Mouse (Mus musculus): Measurements from ENCODE around the gene Tas2r116. TPM values are rescaled to one million over a fixed set of nuclear protein-coding genes. Genes with fewer than 3 reads are reported as not detected.

Gene Tas2r116
- not detected in 2 replicates for polyA plus RNA-seq (2015; fragmentation: Nextera tagmentation; extraction: Ambion mirVana)

GRCm38 (mm10) chr6:132855138-132855537 lies at the start of gene Tas2r116:
Tas2r116 (plus strand) TSS chr6:132855438.
- Histone ChIP-seq H3K4me3 (no peak within 1 kb of the TSS), H3K27me3 (no peaks in the 10 kb centered on the region), H3K4me2 (no peak within 1 kb of the TSS), H3K9me3 (no peaks in the 10 kb centered on the region), H3K9ac (no peak within 1 kb of the TSS), H3K27ac (no peak within 1 kb of the TSS), H3K4me1 (no peaks in the 10 kb centered on the region), H3K36me3 (no peaks in the 10 kb centered on the region)
- no peak for ATAC-seq (ENCODE audit: insufficient number of reproducible peaks, insufficient read depth, low FRiP score, low TSS enrichment, low read depth)
- 59% methylated on average over 1 of the region's 1 CpGs for WGBS

GRCm38 (mm10) chr6:132846842-132847241 lies 8.4 kb upstream of the Tas2r116 start, which contains the start of gene Tas2r123:
Tas2r123 (plus strand) TSS chr6:132847142.
- Histone ChIP-seq H3K9ac (no peak within 1 kb of the TSS), H3K27ac (no peak within 1 kb of the TSS), H3K4me2 (no peak within 1 kb of the TSS), H3K4me3 (no peak within 1 kb of the TSS), H3K36me3 (no peaks in the 10 kb centered on the region), H3K4me1 (no peaks in the 10 kb centered on the region), H3K9me3 (no peaks in the 10 kb centered on the region), H3K27me3 (no peaks in the 10 kb centered on the region)
- ATAC-seq (ENCODE audit: insufficient number of reproducible peaks, insufficient read depth, low FRiP score, low TSS enrichment, low read depth) = no peak
- 81% methylated on average over 1 of the region's 1 CpGs for WGBS

- no peaks in the 10 kb centered on the region for H3K27me3 ChIP-seq
- H3K36me3 ChIP-seq = no peaks in the 10 kb centered on the region
- H3K4me3 ChIP-seq = no peak within 1 kb of the TSS
- no peak within 1 kb of the TSS for H3K9ac ChIP-seq
- no peak within 1 kb of the TSS for H3K27ac ChIP-seq
- no peaks in the 10 kb centered on the region for H3K4me1 ChIP-seq
- no peak for ATAC-seq (ENCODE audit: insufficient number of reproducible peaks, insufficient read depth, low FRiP score, low TSS enrichment, low read depth)
- H3K9me3 ChIP-seq = no peaks in the 10 kb centered on the region
- H3K4me2 ChIP-seq = no peak within 1 kb of the TSS
Measured at GRCm38 (mm10) chr6:132867708-132868107, 12.5 kb downstream of the Tas2r116 start, which contains the start of gene Tas2r110. Tas2r110 (plus strand) TSS chr6:132868008.

DNA sequence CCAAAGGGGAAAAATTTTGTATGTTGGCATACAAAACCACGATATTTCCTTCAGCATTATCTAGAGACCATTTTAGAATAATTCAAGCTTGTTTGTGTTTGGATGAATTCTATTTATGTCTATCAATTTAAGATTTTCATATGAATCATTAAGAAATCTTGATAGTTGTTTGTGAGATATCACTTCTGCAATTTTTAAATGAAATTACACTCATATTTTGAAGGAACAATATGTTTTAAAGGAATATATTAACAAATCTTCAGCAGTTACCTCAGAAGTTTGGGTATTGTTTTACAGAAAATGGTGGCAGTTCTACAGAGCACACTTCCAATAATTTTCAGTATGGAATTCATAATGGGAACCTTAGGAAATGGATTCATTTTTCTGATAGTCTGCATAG lies 37.5 kb downstream of the Tas2r116 start, which contains the start of gene Tas2r113:
Gene Tas2r113, plus strand, starts transcription at position 301 of the 400 bp plus-strand sequence.
- Histone ChIP-seq H3K4me2 (no peak within 1 kb of the TSS), H3K4me1 (no peaks in the 10 kb centered on the region), H3K9me3 (no peaks in the 10 kb centered on the region), H3K9ac (no peak within 1 kb of the TSS), H3K36me3 (no peaks in the 10 kb centered on the region), H3K27me3 (no peaks in the 10 kb centered on the region), H3K4me3 (no peak within 1 kb of the TSS), H3K27ac (no peak within 1 kb of the TSS)
- 66% methylated on average over 1 of the region's 1 CpGs for WGBS
- ATAC-seq (ENCODE audit: insufficient number of reproducible peaks, insufficient read depth, low FRiP score, low TSS enrichment, low read depth) = no peak

Other genes with a start within 250 kb of the Tas2r116 start
- gene A630073D07Rik, start 203.9 kb upstream of the Tas2r116 start, polyA plus RNA-seq (2015; fragmentation: Nextera tagmentation; extraction: Ambion mirVana) = not detected in 2 replicates
- gene Tas2r120, start 198.5 kb upstream of the Tas2r116 start, polyA plus RNA-seq (2015; fragmentation: Nextera tagmentation; extraction: Ambion mirVana) = not detected in 2 replicates
- not detected in 2 replicates for gene Tas2r121, start 154.4 kb upstream of the Tas2r116 start, polyA plus RNA-seq (2015; fragmentation: Nextera tagmentation; extraction: Ambion mirVana)
- not detected in 2 replicates for gene Tas2r122, start 143.5 kb upstream of the Tas2r116 start, polyA plus RNA-seq (2015; fragmentation: Nextera tagmentation; extraction: Ambion mirVana)
- not detected in 2 replicates for gene Tas2r115, start 117.4 kb upstream of the Tas2r116 start, polyA plus RNA-seq (2015; fragmentation: Nextera tagmentation; extraction: Ambion mirVana)
- gene Tas2r124, start 100.7 kb upstream of the Tas2r116 start, polyA plus RNA-seq (2015; fragmentation: Nextera tagmentation; extraction: Ambion mirVana) = not detected in 2 replicates
- gene Tas2r102, start 93.3 kb upstream of the Tas2r116 start, polyA plus RNA-seq (2015; fragmentation: Nextera tagmentation; extraction: Ambion mirVana) = not detected in 2 replicates
- not detected in 2 replicates for gene Tas2r136, start 77.3 kb upstream of the Tas2r116 start, polyA plus RNA-seq (2015; fragmentation: Nextera tagmentation; extraction: Ambion mirVana)
- not detected in 2 replicates for gene Tas2r117, start 52.6 kb upstream of the Tas2r116 start, polyA plus RNA-seq (2015; fragmentation: Nextera tagmentation; extraction: Ambion mirVana)
- gene Tas2r123, start 8.3 kb upstream of the Tas2r116 start, polyA plus RNA-seq (2015; fragmentation: Nextera tagmentation; extraction: Ambion mirVana) = not detected in 2 replicates
- gene Tas2r110, start 12.6 kb downstream of the Tas2r116 start, polyA plus RNA-seq (2015; fragmentation: Nextera tagmentation; extraction: Ambion mirVana) = not detected in 2 replicates
- gene Tas2r113, start 37.6 kb downstream of the Tas2r116 start, polyA plus RNA-seq (2015; fragmentation: Nextera tagmentation; extraction: Ambion mirVana) = not detected in 2 replicates
- gene Tas2r125, start 54.2 kb downstream of the Tas2r116 start, polyA plus RNA-seq (2015; fragmentation: Nextera tagmentation; extraction: Ambion mirVana) = not detected in 2 replicates
- gene Tas2r129, start 95.7 kb downstream of the Tas2r116 start, polyA plus RNA-seq (2015; fragmentation: Nextera tagmentation; extraction: Ambion mirVana) = not detected in 2 replicates
- gene Tas2r131, start 102.5 kb downstream of the Tas2r116 start, polyA plus RNA-seq (2015; fragmentation: Nextera tagmentation; extraction: Ambion mirVana) = not detected in 2 replicates
- gene Tas2r109, start 125.5 kb downstream of the Tas2r116 start, polyA plus RNA-seq (2015; fragmentation: Nextera tagmentation; extraction: Ambion mirVana) = not detected in 2 replicates
- gene Tas2r103, start 181.7 kb downstream of the Tas2r116 start, polyA plus RNA-seq (2015; fragmentation: Nextera tagmentation; extraction: Ambion mirVana) = not detected in 2 replicates
- not detected in 2 replicates for gene Tas2r140, start 200.4 kb downstream of the Tas2r116 start, polyA plus RNA-seq (2015; fragmentation: Nextera tagmentation; extraction: Ambion mirVana)
- gene Smim10l1, start 249.5 kb downstream of the Tas2r116 start, polyA plus RNA-seq (2015; fragmentation: Nextera tagmentation; extraction: Ambion mirVana) = 108 and 112 TPM in 2 replicates

Data from embryonic facial prominence, embryonic 13.5 days (tissue).